Mouse (Mus musculus) frontal cortex, adult 2 months (tissue): ENCODE measurements around the gene Ppp1r36. TPM values are rescaled to one million over a fixed set of nuclear protein-coding genes. Genes with fewer than 3 reads are reported as not detected.

Source experiments
- DNase-seq, 2 experiments: peaks; one replicate each; pipeline ENCODE4 v3.0.0; 2022; ENCODE audit warnings: low spot score in 1 of 2; ENCODE audit errors: extremely low spot score in 1 of 2
- polyA plus RNA-seq: library from polyadenylated mRNA; depleted of rRNA; stranded (reverse); fragments of >200 nt; gene quantifications from 2 replicates; pipeline ENCODE4 v1.2.3, GENCODE M21; 2012; rRNA removed

Ppp1r36 gene
- polyA plus RNA-seq, 1 experiment, result 1.5 TPM

- DNase-seq, result no peak
These were observed 68.0 kb downstream of the Ppp1r36 start for GRCm38 (mm10) chr12:76485381-76485780.

- DNase-seq, result no peak
These were observed 69.6 kb downstream of the Ppp1r36 start for GRCm38 (mm10) chr12:76486943-76487342.

Other genes with a start within 250 kb of the Ppp1r36 start
- gene Esr2, start 240.3 kb upstream of the Ppp1r36 start, polyA plus RNA-seq, result 0.22 and 0.25 TPM in 2 replicates
- not detected in 2 replicates for gene Tex21, start 170.8 kb upstream of the Ppp1r36 start, polyA plus RNA-seq
- gene Mthfd1, start 162.2 kb upstream of the Ppp1r36 start, polyA plus RNA-seq, result 33.9 and 34.3 TPM in 2 replicates
- 41.2 and 42.3 TPM in 2 replicates for gene Akap5, start 92.6 kb upstream of the Ppp1r36 start, polyA plus RNA-seq
- gene Zbtb25, start 47.9 kb upstream of the Ppp1r36 start, polyA plus RNA-seq, result 15.9 and 19.0 TPM in 2 replicates
- gene Zbtb1, start 47.3 kb upstream of the Ppp1r36 start, polyA plus RNA-seq, result 3.7 and 3.9 TPM in 2 replicates
- 64.5 and 73.2 TPM in 2 replicates for gene Hspa2, start 13.4 kb upstream of the Ppp1r36 start, polyA plus RNA-seq
- gene Plekhg3, start 113.4 kb downstream of the Ppp1r36 start, polyA plus RNA-seq, result 11.6 and 12.6 TPM in 2 replicates